Mouse (Mus musculus) liver, embryonic 13.5 days (tissue): ENCODE measurements at regions not wholly inside any gene's neighbourhood (a gene's known extent, or its start where the extent isn't known, plus 50 kb on each side); places are given as distances from the start of the nearest gene placed in this dataset.

Source experiments
- ATAC-seq: fragments of 200-750 bp; cut with Nextera tagmentation; 2 replicates; pipeline ENCODE4 v1.8.0; 2017; ENCODE audit warnings: low read depth, mild to moderate bottlenecking, moderate number of reproducible peaks, moderate library complexity
- DNase-seq: peaks from one replicate; pipeline ENCODE4 v3.0.0; 2022
- H3K27ac ChIP-seq: fragments of 300-500 bp; sonication (generic); 2 replicates; pipeline ENCODE4 v1.5.1; 2015; ENCODE audit warnings: moderate library complexity, mild to moderate bottlenecking, inconsistent platforms
- H3K27me3 ChIP-seq: fragments of 300-500 bp; sonication (generic); 2 replicates; pipeline ENCODE4 v1.6.1; 2015; ENCODE audit warnings: mild to moderate bottlenecking, inconsistent platforms
- H3K36me3 ChIP-seq: fragments of 300-500 bp; sonication (generic); 2 replicates; pipeline ENCODE4 v1.6.1; 2015; ENCODE audit warnings: mild to moderate bottlenecking, inconsistent platforms
- H3K4me1 ChIP-seq: fragments of 300-500 bp; sonication (generic); replicated peaks from 2 replicates; pipeline ENCODE4 v1.6.1; 2015; ENCODE audit warnings: inconsistent platforms
- H3K4me2 ChIP-seq: fragments of 300-500 bp; sonication (generic); 2 replicates; pipeline ENCODE4 v1.6.1; 2015; ENCODE audit warnings: inconsistent platforms, mild to moderate bottlenecking, moderate library complexity
- H3K4me3 ChIP-seq: fragments of 300-500 bp; sonication (generic); replicated peaks from 2 replicates; pipeline ENCODE4 v1.5.1; 2015; ENCODE audit warnings: mild to moderate bottlenecking, inconsistent platforms
- H3K9ac ChIP-seq: fragments of 300-500 bp; sonication (generic); 2 replicates; pipeline ENCODE4 v1.6.1; 2015; ENCODE audit warnings: mild to moderate bottlenecking, inconsistent platforms
- H3K9me3 ChIP-seq: fragments of 300-500 bp; sonication (generic); replicated peaks from 2 replicates; pipeline ENCODE4 v1.6.1; 2016; ENCODE audit warnings: inconsistent platforms
- WGBS: fragments of 180-500 bp; shearing (Covaris S2); methylation state at CpG from one replicate; pipeline ENCODE4 v1.1.7; 2015; ENCODE audit not compliant: insufficient replicate concordance; 5-methylcytosine and 5-hydroxymethylcytosine counted together

DNA sequence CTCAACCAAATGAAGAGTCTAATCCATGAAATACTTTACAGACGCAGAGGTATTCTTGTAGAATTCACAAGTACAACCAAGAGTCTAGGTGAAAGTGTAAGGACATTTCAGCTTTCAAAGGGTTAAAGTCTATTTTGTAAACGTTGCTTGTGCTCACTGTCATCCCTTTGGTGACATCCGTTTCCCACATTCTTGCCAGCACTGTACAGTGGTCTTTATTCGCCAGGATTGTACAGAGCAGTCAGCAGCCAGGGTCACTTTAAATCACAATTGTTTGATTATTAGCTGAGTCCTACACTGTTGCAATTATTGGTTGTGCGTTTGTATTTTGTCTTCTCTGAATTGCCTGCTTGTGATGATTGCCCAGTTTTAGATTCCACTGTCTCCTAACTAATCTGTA is 427.3 kb upstream of the Rgma start:
- Histone ChIP-seq H3K4me1 (no peaks in the 10 kb centered on the region), H3K4me2 (no peak overlapping the region), H3K4me3 (no peak overlapping the region), H3K9me3 (no peaks in the 10 kb centered on the region), H3K9ac (no peak overlapping the region), H3K27me3 (no peaks in the 10 kb centered on the region), H3K36me3 (no peaks in the 10 kb centered on the region), H3K27ac (no peak overlapping the region)
- DNase-seq (no peak), ATAC-seq (no peak)
- 53% methylated on average over 5 of the region's 5 CpGs for WGBS

DNA sequence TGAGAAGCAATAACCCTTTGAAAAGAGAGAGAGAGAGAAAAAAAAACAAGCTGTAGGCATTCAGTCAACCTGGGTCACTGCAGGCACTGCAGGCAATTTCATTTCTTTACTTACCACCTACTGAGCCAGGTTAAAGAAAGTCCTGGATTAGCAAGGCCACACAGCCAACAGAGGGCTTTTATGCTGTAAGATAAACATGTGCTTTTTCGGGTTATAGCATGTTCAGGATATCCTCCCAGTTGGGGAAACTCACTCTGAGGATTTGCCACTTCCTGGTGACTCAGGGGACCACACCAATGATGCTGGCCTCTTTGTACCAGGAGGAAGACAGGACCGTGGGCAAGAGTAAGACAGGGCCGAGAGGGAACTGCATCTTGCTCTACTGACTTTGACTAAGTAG is 426.6 kb upstream of the Rgma start:
- no peaks in the 10 kb centered on the region for H3K4me1 ChIP-seq
- H3K4me2 ChIP-seq: no peak overlapping the region
- WGBS: 17% methylated on average over 3 of the region's 3 CpGs
- H3K9me3 ChIP-seq: no peaks in the 10 kb centered on the region; the same call in 1 of the 2 replicates
- H3K27ac ChIP-seq: no peak overlapping the region
- H3K9ac ChIP-seq: no peak overlapping the region
- no peaks in the 10 kb centered on the region for H3K27me3 ChIP-seq
- ATAC-seq (no peak), DNase-seq (no peak)
- H3K36me3 ChIP-seq: no peaks in the 10 kb centered on the region
- no peak overlapping the region for H3K4me3 ChIP-seq

DNA sequence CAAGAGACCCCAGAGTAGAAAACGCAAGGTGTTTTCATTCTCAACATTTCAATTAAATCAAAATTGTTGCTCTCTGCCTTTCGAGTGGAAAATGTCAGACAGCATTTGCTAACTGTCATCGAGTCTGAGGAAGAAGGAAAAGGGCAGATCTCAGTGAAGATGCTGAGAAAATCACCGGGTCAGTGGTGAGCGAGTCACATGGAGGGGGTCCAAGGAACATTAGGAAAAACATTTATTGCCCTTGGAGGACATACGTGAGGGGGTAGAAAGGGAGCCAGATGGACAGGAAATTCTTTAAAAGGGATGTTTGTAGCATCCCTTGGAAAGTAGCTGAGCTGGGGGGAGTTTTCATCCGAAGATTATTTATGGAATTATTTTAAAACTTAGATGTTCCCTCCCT is 425.4 kb upstream of the Rgma start:
- Histone ChIP-seq H3K4me3 (no peak overlapping the region), H3K9me3 (no peaks in the 10 kb centered on the region; the same call in 1 of the 2 replicates), H3K9ac (no peak overlapping the region), H3K27me3 (no peaks in the 10 kb centered on the region), H3K27ac (no peak overlapping the region), H3K36me3 (no peaks in the 10 kb centered on the region), H3K4me2 (no peak overlapping the region), H3K4me1 (no peaks in the 10 kb centered on the region)
- WGBS: 50% methylated on average over 7 of the region's 7 CpGs
- ATAC-seq (no peak), DNase-seq (no peak)

DNA sequence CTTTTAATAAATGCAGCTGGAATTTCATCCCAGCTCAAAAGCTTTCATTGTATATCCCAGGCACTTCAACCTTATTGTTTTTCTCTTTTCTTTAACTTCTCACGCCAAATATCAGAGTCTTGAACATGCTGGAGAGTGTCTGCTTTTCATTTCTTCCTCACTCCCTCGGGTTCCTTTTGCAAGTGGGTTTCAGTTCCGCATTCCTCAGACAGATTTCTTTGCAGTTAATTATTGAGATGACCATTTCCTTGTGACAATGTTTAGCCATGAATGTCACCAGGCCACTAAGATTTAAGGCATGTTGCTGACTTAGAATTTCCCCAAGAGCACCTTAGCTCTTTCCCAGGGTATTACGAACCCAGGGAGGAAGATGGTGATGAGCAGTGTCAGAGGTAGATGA is 417.6 kb upstream of the Rgma start:
- no peak overlapping the region for H3K4me2 ChIP-seq
- H3K4me3 ChIP-seq: no peak overlapping the region
- no peaks in the 10 kb centered on the region for H3K4me1 ChIP-seq
- no peak for DNase-seq
- H3K36me3 ChIP-seq: no peaks in the 10 kb centered on the region
- WGBS: 62% methylated on average over 4 of the region's 4 CpGs
- no peaks in the 10 kb centered on the region for H3K27me3 ChIP-seq
- H3K9me3 ChIP-seq: no peaks in the 10 kb centered on the region; the same call in 1 of the 2 replicates
- ATAC-seq: no peak
- no peak overlapping the region for H3K27ac ChIP-seq
- no peak overlapping the region for H3K9ac ChIP-seq

DNA sequence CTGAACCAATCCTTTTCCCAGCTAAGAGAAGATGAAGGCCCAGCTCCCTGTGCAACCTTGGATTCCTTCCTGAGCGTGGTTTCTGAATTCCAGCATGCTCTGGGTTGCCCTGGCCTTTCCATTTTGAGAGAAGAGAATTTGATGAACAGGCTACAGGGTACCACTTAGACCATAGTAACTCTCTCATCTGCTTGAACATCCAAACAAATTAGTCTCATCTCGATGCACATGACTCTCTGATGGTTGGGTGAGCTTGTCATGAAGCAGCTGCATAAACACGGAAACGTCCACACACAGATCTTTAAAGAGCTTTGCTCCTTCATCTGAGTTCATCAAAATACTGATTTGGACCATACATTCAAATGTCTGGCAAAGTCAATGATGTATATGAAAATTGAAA is 414.0 kb upstream of the Rgma start:
- no peaks in the 10 kb centered on the region for H3K4me1 ChIP-seq
- no peak overlapping the region for H3K4me2 ChIP-seq
- H3K9me3 ChIP-seq: no peaks in the 10 kb centered on the region
- WGBS: 55% methylated on average over 4 of the region's 4 CpGs
- no peak overlapping the region for H3K27ac ChIP-seq
- ATAC-seq (no peak), DNase-seq (no peak)
- H3K4me3 ChIP-seq: no peak overlapping the region
- H3K36me3 ChIP-seq: no peaks in the 10 kb centered on the region
- H3K27me3 ChIP-seq: no peaks in the 10 kb centered on the region
- H3K9ac ChIP-seq: no peak overlapping the region

DNA sequence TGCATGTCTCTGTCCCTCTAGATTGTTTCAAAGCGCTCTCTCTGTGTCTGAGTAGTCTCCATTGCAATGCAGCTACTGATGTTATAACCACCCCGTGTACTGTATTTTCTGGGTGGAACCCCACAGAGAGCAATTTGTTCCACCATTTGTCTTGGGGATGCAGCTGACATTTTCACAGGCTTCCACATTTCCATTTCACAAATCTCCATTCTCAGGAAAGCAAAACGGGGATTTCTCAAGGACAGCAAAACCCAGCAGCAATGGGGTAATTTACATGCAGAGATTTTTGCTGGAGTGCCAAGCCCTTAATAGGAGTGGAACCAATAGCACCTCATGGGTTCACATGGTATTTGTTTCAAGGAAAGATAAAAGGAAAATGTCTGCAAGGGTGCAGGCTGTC is 412.5 kb upstream of the Rgma start:
- Histone ChIP-seq H3K9ac (no peak overlapping the region), H3K4me3 (no peak overlapping the region), H3K9me3 (no peaks in the 10 kb centered on the region), H3K36me3 (no peaks in the 10 kb centered on the region), H3K4me2 (no peak overlapping the region), H3K27ac (no peak overlapping the region), H3K27me3 (no peaks in the 10 kb centered on the region), H3K4me1 (no peaks in the 10 kb centered on the region)
- no peak for DNase-seq
- 32% methylated on average over 3 of the region's 3 CpGs for WGBS
- no peak for ATAC-seq

DNA sequence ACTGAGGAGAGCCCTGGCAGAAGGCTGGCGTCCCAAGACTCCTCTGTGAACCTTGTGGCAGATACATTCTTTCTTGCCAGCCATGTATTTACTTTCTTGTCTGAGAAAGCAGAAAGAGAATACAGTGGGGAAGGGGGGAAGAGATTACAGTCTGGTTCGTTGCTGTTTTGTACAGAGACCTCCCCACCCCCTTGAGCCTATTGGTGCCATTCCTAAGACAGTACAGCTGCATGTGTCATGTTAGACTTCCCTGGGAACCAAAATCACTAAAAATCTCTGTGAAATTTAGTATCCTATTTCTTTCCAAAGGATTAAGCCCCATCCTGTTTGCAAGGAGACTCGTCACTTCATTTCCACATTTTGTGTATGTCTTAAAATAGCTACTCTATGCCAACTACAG is 411.4 kb upstream of the Rgma start:
- 41% methylated on average over 3 of the region's 3 CpGs for WGBS

DNA sequence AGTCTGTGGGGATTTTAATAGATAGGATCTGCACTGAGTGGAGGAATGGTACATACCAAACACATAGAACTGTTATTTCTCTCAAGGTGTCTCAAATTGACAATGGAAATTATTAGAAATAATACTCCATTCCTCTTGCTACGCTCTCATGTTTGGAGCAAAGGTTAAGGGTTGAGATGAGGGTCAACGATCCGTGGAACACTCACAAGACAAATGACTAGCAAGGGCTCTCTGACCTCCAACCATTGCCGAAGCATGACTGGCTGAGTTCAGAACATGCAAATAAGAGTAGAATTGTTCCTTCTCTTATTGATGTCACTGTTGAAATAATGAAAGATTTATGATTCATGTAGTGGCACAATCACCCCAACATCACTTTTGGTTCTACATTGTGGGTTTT is 407.1 kb upstream of the Rgma start:
- H3K36me3 ChIP-seq: no peaks in the 10 kb centered on the region
- H3K27ac ChIP-seq: no peak overlapping the region
- no peaks in the 10 kb centered on the region for H3K4me1 ChIP-seq
- H3K9me3 ChIP-seq: no peaks in the 10 kb centered on the region
- H3K27me3 ChIP-seq: no peaks in the 10 kb centered on the region
- ATAC-seq (no peak), DNase-seq (no peak)
- H3K4me2 ChIP-seq: no peak overlapping the region
- WGBS: 65% methylated on average over 4 of the region's 4 CpGs
- H3K4me3 ChIP-seq: no peak overlapping the region
- no peak overlapping the region for H3K9ac ChIP-seq

More for the DNA sequence above, 411.4 kb upstream of the Rgma start:
- Histone ChIP-seq H3K9me3 (no peaks in the 10 kb centered on the region), H3K9ac (no peak overlapping the region), H3K36me3 (no peaks in the 10 kb centered on the region), H3K4me1 (no peaks in the 10 kb centered on the region), H3K4me3 (no peak overlapping the region), H3K27ac (no peak overlapping the region), H3K4me2 (no peak overlapping the region), H3K27me3 (no peaks in the 10 kb centered on the region)
- no peak for DNase-seq
- no peak for ATAC-seq

DNA sequence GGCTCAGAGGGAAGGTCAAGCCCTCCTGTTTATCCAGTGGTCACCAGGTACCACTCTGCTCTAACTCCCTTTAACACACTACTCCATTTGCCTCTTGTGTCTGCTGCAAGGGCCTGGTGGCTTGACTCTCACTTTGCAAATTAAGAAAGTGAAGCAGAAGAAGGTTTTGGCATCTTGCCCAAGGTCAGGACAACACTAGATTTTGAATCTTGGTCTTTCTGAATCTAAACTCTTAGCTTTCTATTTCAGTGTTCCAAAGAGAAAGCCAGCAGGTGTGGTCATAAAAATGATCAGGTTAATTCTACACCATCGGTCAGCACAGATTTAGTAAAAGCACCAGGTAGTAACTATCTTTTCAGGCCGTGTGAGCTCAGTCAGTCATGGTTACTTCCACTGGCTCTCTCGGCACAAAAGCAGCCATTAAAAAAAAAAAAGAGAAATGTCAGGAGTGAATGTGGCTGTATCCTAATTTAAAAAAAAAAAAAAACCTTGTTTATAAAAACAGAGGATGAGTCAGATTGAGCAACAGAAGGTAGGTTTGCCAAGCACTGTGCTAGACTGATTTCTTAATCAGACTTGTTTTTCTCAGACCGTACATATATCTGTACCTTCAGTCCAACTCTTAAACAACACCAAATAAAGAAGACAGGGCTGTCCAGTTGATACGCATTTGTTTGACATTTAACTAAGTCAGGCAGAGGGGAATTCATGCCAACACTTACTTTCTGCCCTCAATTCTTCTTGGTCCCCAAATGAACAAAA is 403.6 kb upstream of the Rgma start:
- 59% methylated on average over 5 of the region's 5 CpGs for WGBS
- Histone ChIP-seq H3K36me3 (no peaks in the 10 kb centered on the region), H3K9ac (no peak overlapping the region), H3K9me3 (no peaks in the 10 kb centered on the region), H3K4me1 (no peaks in the 10 kb centered on the region), H3K27me3 (no peaks in the 10 kb centered on the region), H3K27ac (no peak overlapping the region), H3K4me3 (no peak overlapping the region), H3K4me2 (no peak overlapping the region)
- DNase-seq (no peak), ATAC-seq (no peak)

DNA sequence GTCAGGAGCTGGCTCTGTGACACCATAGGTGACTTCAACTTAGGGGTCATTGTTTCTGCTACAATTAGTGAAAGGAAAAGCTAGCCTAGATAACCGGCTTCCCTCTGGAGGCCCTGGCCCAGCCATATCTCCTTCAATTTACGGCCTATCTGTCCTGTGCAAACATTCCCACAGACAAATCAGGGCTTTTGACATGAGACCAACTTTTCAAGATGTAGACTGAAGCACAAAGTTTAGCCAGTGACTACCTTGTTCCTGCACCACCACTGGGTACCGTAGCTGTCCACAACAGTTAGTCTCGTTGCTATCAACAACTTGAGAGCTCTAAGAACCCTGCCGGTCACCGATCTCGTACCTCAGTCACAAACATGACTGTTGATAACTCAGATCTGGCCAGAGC is 402.9 kb upstream of the Rgma start:
- Histone ChIP-seq H3K4me3 (no peak overlapping the region), H3K27me3 (no peaks in the 10 kb centered on the region), H3K9me3 (no peaks in the 10 kb centered on the region), H3K4me2 (no peak overlapping the region), H3K4me1 (no peaks in the 10 kb centered on the region), H3K27ac (no peak overlapping the region), H3K36me3 (no peaks in the 10 kb centered on the region), H3K9ac (no peak overlapping the region)
- ATAC-seq (no peak), DNase-seq (no peak)
- WGBS: 54% methylated on average over 7 of the region's 7 CpGs

DNA sequence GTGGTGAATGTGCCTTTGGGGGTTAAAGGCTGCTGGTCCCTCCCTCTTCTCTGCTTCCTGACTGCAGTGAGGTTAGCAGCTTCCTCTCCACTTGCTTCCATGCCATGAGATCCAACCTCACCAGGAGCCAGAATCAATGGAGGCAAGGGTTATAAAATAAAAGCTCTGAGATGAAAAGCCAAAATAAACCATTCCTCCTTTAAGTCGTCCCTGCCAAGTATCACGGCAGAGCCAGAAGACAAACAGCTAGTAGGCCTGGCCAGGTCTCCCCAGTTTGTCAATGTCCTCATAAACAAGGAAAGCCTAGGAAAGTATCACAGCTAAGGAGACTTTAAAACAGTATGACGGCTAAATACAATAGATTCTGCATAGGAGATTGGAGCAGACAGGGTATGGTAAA is 401.5 kb upstream of the Rgma start:
- Histone ChIP-seq H3K27me3 (no peaks in the 10 kb centered on the region), H3K9me3 (no peaks in the 10 kb centered on the region), H3K4me2 (no peak overlapping the region), H3K4me1 (no peaks in the 10 kb centered on the region), H3K9ac (no peak overlapping the region), H3K36me3 (no peaks in the 10 kb centered on the region), H3K4me3 (no peak overlapping the region), H3K27ac (no peak overlapping the region)
- WGBS: 60% methylated on average over 3 of the region's 3 CpGs
- ATAC-seq (no peak), DNase-seq (no peak)

DNA sequence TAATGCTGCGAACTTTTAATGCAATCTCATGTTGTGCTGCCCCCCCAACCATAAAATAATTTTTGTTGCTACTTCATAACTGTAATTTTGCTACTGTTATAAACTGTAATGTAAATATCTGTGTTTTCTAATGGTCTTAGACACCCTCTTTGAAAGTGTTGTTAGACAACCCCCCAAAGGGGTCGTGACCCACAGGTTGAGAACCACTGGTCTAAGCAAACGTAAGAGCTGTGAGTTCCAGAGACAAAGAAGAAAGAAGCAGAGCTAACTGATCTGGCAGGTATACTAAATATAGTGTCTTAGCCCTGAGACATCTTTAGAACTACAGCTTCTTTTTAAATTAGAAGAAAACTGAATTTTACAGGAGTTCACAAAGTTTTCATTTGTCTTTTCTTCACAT is 400.9 kb upstream of the Rgma start:
- no peaks in the 10 kb centered on the region for H3K4me1 ChIP-seq
- no peak for ATAC-seq
- DNase-seq: no peak
- H3K27ac ChIP-seq: no peak overlapping the region
- H3K36me3 ChIP-seq: no peaks in the 10 kb centered on the region
- no peak overlapping the region for H3K9ac ChIP-seq
- 64% methylated on average over 3 of the region's 3 CpGs for WGBS
- H3K4me2 ChIP-seq: no peak overlapping the region
- H3K4me3 ChIP-seq: no peak overlapping the region
- no peaks in the 10 kb centered on the region for H3K9me3 ChIP-seq
- no peaks in the 10 kb centered on the region for H3K27me3 ChIP-seq
